Mouse (Mus musculus): ENCODE data around the gene Aes. TPM values are rescaled to one million over a fixed set of nuclear protein-coding genes. Genes with fewer than 3 reads are reported as not detected.

The Aes gene
- polyA plus RNA-seq, 1 experiment, result 152 TPM

DNA sequence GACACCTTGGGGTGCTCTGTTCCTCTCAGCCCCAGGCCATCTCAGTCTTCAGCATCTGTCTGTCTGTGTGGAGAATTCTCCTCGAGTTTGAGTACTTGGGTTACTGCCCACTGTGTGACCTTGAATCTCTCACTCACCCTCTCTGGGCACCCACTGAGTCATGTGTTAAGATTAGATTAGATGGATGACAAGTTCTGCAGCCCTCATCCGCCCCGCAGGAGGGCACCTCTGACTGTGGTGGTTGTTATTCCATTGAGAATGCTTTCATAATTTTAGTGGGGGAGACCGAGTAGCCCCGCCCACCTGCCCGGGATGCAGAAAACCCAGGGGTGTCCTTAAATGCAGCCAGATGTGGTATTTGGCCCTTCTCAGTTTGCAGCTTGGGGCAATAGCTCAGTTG is 4.2 kb downstream of the Aes start:
- TF ChIP-seq GATA1 (IDR thresholded peaks at IDR 0.05; ENCODE audit: low read length), result no peak
- no peak for TF ChIP-seq TAL1 (IDR thresholded peaks at IDR 0.05; ENCODE audit: low read length)
- no peak overlapping the region for H3K4me3 ChIP-seq (replicated peaks)
- H3K9me3 ChIP-seq (ENCODE audit: control insufficient read depth, low read length), result no peaks in the 10 kb centered on the region
- peaks cover 68% of the 10 kb centered on the region for H3K4me1 ChIP-seq (ENCODE audit: control insufficient read depth)
- H3K36me3 ChIP-seq (ENCODE audit: control insufficient read depth), result peaks cover 53% of the 10 kb centered on the region
- peaks cover 5% of the 10 kb centered on the region for H3K27me3 ChIP-seq (ENCODE audit: control insufficient read depth)

DNA sequence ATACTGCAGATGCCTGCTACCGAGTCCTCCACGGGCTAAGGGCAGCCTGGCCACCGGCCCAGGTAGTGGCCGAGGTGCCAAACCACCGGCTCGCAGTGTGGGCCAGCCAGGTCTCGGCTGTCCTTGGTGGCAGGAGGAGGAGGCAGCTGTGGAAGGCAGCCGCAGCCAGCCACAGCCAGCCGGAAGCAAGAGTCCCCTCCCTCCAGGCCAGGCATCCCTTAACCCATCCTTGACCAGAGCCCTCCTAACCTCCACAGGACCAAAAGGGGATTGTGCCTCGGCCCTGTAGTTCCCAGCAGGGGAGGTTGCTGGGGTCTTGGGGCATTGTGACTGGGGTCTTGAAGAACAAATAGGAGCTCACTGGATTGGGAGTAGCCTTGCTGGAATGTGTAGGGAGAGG is 4.9 kb downstream of the Aes start:
- H3K36me3 ChIP-seq (ENCODE audit: control insufficient read depth), result peaks cover 53% of the 10 kb centered on the region
- no peak overlapping the region for H3K4me3 ChIP-seq (replicated peaks)
- H3K9me3 ChIP-seq (ENCODE audit: control insufficient read depth, low read length), result no peaks in the 10 kb centered on the region
- H3K4me1 ChIP-seq (ENCODE audit: control insufficient read depth), result peaks cover 69% of the 10 kb centered on the region
- peaks cover 12% of the 10 kb centered on the region for H3K27me3 ChIP-seq (ENCODE audit: control insufficient read depth)
- TF ChIP-seq TAL1 (IDR thresholded peaks at IDR 0.05; ENCODE audit: low read length) (no peak), GATA1 (IDR thresholded peaks at IDR 0.05; ENCODE audit: low read length) (no peak)

DNA sequence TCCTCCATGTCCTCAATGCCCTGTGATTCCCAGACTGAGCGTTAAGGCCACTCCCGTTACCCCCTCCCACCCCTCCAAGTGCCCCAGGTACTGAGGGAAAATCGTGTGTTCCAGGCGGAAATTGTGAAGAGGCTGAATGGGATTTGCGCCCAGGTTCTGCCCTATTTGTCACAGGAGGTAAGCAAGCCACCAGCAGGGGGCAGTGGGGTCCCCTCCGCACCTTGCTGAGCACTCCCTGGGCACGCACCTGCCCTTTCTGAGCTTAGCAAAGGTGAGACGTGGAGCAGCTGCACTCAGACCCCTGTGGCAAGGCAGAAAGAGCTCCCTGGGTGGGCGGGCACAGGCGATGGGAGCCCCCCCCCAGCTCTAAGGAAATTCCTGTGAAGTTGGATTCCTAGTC is 5.4 kb downstream of the Aes start:
- H3K4me1 ChIP-seq (ENCODE audit: control insufficient read depth), result peaks cover 69% of the 10 kb centered on the region
- no peaks in the 10 kb centered on the region for H3K9me3 ChIP-seq (ENCODE audit: control insufficient read depth, low read length)
- H3K27me3 ChIP-seq (ENCODE audit: control insufficient read depth), result peaks cover 16% of the 10 kb centered on the region
- H3K36me3 ChIP-seq (ENCODE audit: control insufficient read depth), result peaks cover 53% of the 10 kb centered on the region
- H3K4me3 ChIP-seq (replicated peaks), result no peak overlapping the region
- TF ChIP-seq GATA1 (IDR thresholded peaks at IDR 0.05; ENCODE audit: low read length), result no peak
- no peak for TF ChIP-seq TAL1 (IDR thresholded peaks at IDR 0.05; ENCODE audit: low read length)

DNA sequence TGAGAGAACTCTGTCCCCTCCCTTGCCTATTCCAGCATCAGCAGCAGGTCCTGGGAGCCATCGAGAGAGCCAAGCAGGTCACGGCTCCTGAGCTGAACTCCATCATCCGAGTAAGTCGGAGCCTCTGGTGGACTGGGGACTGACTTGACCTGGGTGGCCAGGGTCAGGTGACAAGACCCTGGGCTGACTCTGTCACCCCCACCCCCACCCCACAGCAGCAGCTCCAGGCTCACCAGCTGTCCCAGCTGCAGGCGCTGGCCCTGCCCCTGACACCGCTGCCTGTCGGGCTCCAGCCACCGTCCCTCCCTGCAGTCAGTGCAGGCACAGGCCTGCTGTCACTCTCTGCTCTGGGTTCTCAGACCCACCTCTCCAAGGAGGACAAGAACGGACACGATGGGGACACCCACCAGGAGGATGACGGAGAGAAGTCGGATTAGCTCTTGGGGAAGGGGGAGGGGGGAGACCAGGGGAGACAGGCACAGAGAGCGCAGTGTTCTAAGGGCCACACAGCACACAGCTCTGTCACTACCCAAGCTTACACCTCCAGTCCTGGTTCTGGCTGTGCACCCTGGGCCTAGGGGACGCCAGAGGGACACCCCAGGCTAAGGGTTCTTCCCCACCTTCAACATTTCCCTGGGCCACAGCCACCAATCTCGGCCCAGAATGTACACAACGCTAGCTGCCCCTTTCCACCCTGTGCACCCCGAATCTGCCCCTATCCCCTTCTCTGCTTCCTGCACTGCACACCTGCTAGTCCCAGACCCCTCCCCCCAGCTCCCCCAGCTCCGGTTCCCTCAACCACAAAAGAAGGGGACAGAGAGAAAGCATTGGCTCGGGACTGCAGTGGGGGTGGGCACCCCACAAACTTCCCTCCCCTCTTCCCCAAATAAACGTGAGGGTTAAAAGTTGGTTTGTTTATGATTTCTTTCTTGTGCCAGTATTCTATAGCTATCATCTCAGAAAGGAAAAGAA is 6.3 kb downstream of the Aes start:
- Histone ChIP-seq H3K36me3 (ENCODE audit: control insufficient read depth) (peaks cover 53% of the 10 kb centered on the region), H3K9me3 (ENCODE audit: control insufficient read depth, low read length) (no peaks in the 10 kb centered on the region), H3K4me3 (replicated peaks) (no peak overlapping the region), H3K4me1 (ENCODE audit: control insufficient read depth) (peaks cover 69% of the 10 kb centered on the region), H3K27me3 (ENCODE audit: control insufficient read depth) (peaks cover 21% of the 10 kb centered on the region)
- TF ChIP-seq TAL1 (IDR thresholded peaks at IDR 0.05; ENCODE audit: low read length), result no peak

DNA sequence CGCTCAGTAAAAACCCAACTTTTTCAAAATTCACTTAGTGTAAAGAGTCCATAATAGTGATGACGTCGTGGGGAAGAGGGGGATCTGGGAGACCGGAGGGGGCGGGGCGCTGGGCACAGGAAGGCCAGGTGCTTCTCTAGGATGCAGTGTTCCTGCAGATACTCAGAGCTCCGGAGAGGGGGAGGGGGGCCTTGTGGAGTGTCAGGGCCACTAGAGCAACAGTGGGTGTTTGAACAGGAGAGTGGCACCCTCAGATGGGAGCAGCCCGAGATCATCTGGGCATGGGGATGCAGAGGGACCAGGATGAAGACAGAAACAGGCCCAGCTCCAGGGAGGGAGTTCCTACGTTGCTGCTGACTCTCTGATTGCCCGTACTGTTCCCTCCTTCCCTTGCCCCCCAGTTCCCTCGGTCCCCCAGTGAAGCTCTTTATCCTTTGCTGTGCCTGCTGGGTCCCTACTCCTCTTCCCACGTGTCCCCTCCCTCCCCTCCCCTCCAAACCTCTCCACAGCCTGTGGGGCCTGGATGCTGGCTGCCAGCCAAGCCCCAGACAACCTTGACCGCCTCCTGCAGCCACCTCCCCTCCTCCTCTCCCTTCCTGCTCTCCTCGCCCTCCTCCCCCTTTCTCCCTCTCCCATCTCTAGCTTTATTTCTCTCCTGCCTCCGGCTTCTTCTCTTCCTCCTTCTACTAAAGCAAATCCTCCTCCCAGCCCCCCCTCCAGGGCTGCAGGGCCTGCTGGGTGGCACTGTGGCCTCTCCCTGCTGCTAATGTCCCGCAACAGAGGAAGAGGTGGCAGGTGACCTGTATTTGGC is 9.3 kb downstream of the Aes start:
- peaks cover 31% of the 10 kb centered on the region for H3K36me3 ChIP-seq (ENCODE audit: control insufficient read depth)
- no peak overlapping the region for H3K4me3 ChIP-seq (replicated peaks)
- H3K4me1 ChIP-seq (ENCODE audit: control insufficient read depth), result peaks cover 72% of the 10 kb centered on the region
- H3K9me3 ChIP-seq (ENCODE audit: control insufficient read depth, low read length), result no peaks in the 10 kb centered on the region
- peaks cover 29% of the 10 kb centered on the region for H3K27me3 ChIP-seq (ENCODE audit: control insufficient read depth)
- TF ChIP-seq GATA1 (IDR thresholded peaks at IDR 0.05; ENCODE audit: low read length) (no peak), TAL1 (IDR thresholded peaks at IDR 0.05; ENCODE audit: low read length) (no peak)

DNA sequence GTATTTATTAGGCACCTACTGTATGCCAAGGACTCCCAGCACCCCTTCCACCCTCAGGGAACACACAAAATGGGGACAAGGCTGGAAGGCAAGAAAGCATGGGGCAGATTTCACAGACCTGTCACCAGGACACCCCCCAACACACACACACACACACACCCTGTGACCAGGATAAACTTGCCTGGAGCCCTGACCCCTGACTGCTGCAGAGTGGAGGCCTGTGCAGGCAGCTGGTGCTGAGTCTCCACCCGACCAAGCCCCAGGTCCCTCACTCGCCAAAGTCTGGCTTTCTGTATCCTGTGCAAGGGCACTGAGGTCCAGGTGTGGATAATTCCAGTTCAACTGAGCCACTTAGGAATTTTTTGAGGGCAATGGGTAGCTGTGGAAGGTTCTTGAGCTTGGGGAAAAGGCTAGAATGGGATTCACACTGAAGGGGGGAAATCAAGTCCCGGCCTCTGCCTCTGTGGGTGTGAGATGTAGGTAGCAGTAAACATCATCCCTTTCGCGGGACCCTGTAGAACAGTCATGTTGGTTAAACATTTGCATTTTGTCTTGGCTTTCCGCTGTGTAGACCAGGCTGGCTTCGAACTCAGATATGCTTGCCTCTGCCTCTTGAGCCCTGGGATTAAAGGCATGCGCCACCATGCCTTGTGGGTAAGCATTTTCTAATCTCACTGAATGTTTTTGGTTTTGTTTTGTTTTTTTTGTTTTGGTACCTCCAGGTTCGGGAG is 10.4 kb downstream of the Aes start:
- H3K4me3 ChIP-seq (replicated peaks), result no peak overlapping the region
- H3K4me1 ChIP-seq (ENCODE audit: control insufficient read depth), result peaks cover 72% of the 10 kb centered on the region
- H3K9me3 ChIP-seq (ENCODE audit: control insufficient read depth, low read length), result no peaks in the 10 kb centered on the region
- TF ChIP-seq GATA1 (IDR thresholded peaks at IDR 0.05; ENCODE audit: low read length) (no peak), TAL1 (IDR thresholded peaks at IDR 0.05; ENCODE audit: low read length) (no peak)
- peaks cover 39% of the 10 kb centered on the region for H3K27me3 ChIP-seq (ENCODE audit: control insufficient read depth)
- H3K36me3 ChIP-seq (ENCODE audit: control insufficient read depth), result peaks cover 21% of the 10 kb centered on the region

DNA sequence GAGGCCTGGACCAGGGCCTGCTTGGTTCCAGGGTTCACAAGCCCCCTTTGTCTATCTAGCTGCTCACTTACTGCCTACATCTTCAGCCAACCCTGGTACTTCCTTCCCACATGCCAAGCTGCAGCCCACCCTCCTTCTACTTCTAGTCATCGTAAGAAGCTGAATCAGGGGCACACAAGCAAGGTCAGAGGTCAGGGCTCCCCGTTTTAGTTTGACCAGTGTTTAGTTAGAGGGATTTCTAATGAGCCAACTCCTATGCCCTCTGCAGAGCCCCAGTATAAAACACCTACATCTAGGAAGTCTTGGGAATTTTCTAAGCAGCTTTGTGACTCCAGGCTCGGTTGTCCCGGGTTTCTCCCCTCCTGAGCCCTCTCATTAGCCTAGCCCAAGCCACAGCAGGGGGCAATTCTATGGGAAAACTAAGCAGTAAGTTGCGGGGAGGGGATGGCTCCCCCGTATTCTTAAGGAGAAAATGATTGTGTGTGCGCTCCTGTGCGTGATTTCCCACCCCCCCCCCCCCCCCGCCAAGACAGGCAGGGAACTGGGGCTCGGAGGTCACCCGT is 11.0 kb downstream of the Aes start:
- no peak for TF ChIP-seq GATA1 (IDR thresholded peaks at IDR 0.05; ENCODE audit: low read length)
- no peak for TF ChIP-seq TAL1 (IDR thresholded peaks at IDR 0.05; ENCODE audit: low read length)
- peaks cover 77% of the 10 kb centered on the region for H3K4me1 ChIP-seq (ENCODE audit: control insufficient read depth)
- H3K9me3 ChIP-seq (ENCODE audit: control insufficient read depth, low read length), result no peaks in the 10 kb centered on the region
- peak overlapping the region; percentile 76 for H3K4me3 ChIP-seq (replicated peaks)
- peaks cover 15% of the 10 kb centered on the region for H3K36me3 ChIP-seq (ENCODE audit: control insufficient read depth)
- H3K27me3 ChIP-seq (ENCODE audit: control insufficient read depth), result peaks cover 46% of the 10 kb centered on the region

DNA sequence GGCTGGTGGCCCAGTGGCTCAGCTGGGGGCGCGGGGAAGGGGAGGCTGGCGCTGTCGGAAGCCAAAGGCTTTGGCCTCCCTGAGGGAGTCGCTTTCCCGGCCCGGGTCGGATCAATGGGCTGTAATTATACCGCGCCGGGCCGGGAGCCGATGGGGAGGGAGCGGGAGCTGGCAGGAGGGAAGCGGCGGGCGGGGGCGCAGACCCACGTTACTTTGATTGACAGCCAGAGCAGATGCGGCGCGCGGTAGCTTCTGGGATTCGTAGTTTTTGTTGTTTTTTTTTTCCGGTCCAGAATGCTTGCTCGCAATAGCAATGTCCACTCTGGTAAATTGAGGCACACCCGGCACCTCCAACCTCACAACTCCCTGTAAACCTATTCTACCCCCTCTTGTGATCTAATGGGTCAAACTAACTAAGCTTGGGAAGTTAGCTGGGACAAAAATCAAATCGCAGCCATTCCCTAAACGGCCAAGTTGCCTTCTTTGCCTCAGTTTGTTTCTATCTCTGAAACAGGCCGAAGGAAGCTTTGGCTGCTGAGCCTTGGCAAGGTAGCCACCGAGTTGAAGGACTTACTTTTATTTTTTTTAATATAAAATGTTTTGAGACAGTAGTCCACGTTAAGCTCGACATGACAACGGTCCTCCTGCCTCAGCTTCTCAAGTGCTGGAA is 11.7 kb downstream of the Aes start:
- no peaks in the 10 kb centered on the region for H3K9me3 ChIP-seq (ENCODE audit: control insufficient read depth, low read length)
- H3K4me3 ChIP-seq (replicated peaks), result peak overlapping the region; percentile 76
- TF ChIP-seq TAL1 (IDR thresholded peaks at IDR 0.05; ENCODE audit: low read length) (no peak), GATA1 (IDR thresholded peaks at IDR 0.05; ENCODE audit: low read length) (no peak)
- H3K4me1 ChIP-seq (ENCODE audit: control insufficient read depth), result peaks cover 80% of the 10 kb centered on the region
- peaks cover 8% of the 10 kb centered on the region for H3K36me3 ChIP-seq (ENCODE audit: control insufficient read depth)
- peaks cover 52% of the 10 kb centered on the region for H3K27me3 ChIP-seq (ENCODE audit: control insufficient read depth)
